Mouse (Mus musculus) neural tube, embryonic 13.5 days (tissue): ENCODE measurements around the gene Tmem82. TPM values are rescaled to one million over a fixed set of nuclear protein-coding genes. Genes with fewer than 3 reads are reported as not detected.
A peak's percentile ranks its signal among the peaks of the same experiment; 100 is the strongest.

Experiments
- ATAC-seq: fragments of 200-750 bp; cut with Nextera tagmentation; 2 replicates; pipeline ENCODE4 v1.8.0; 2017; ENCODE audit warnings: low read depth, mild to moderate bottlenecking, moderate TSS enrichment, moderate library complexity
- H3K27ac ChIP-seq: fragments of 300-500 bp; sonication (generic); replicated peaks from 2 replicates; pipeline ENCODE4 v1.5.1; 2015; ENCODE audit warnings: moderate library complexity, mild to moderate bottlenecking, inconsistent platforms
- H3K27me3 ChIP-seq: fragments of 300-500 bp; sonication (generic); 2 replicates; pipeline ENCODE4 v1.6.1; 2015; ENCODE audit warnings: mild to moderate bottlenecking, inconsistent platforms
- H3K36me3 ChIP-seq: fragments of 300-500 bp; sonication (generic); 2 replicates; pipeline ENCODE4 v1.6.1; 2015; ENCODE audit warnings: mild to moderate bottlenecking, inconsistent platforms
- H3K4me1 ChIP-seq: fragments of 300-500 bp; sonication (generic); replicated peaks from 2 replicates; pipeline ENCODE4 v1.6.1; 2015; ENCODE audit warnings: inconsistent platforms
- H3K4me2 ChIP-seq: fragments of 300-500 bp; sonication (generic); 2 replicates; pipeline ENCODE4 v1.6.1; 2015; ENCODE audit warnings: inconsistent platforms, mild to moderate bottlenecking, moderate library complexity
- H3K4me3 ChIP-seq: fragments of 300-500 bp; sonication (generic); 2 replicates; pipeline ENCODE4 v1.5.1; 2015; ENCODE audit warnings: mild to moderate bottlenecking, inconsistent platforms
- H3K9ac ChIP-seq: fragments of 300-500 bp; sonication (generic); 2 replicates; pipeline ENCODE4 v1.6.1; 2015; ENCODE audit warnings: moderate library complexity, mild to moderate bottlenecking, inconsistent platforms
- H3K9me3 ChIP-seq: fragments of 300-500 bp; sonication (generic); 2 replicates; pipeline ENCODE4 v1.6.1; 2016; ENCODE audit warnings: inconsistent platforms
- WGBS: fragments of 180-500 bp; shearing (Covaris S2); methylation state at CpG from one replicate; pipeline ENCODE4 v1.1.7; 2015; 5-methylcytosine and 5-hydroxymethylcytosine counted together
- polyA plus RNA-seq: library from polyadenylated mRNA; unstranded; fragments of >200 nt; fragmentation: Nextera tagmentation; extraction: Ambion mirVana; gene quantifications from 2 replicates; pipeline ENCODE4 v1.2.1, GENCODE M21; 2015

The Tmem82 gene
- polyA plus RNA-seq, 1 experiment from 2014 or later: 0.31 TPM

GRCm38 (mm10) chr4:141622091-141622490 is 3.7 kb upstream of the Tmem82 start:
- no peak for ATAC-seq
- WGBS: 86% methylated on average over 8 of the region's 8 CpGs
- no peak overlapping the region for H3K27ac ChIP-seq

GRCm38 (mm10) chr4:141621297-141621696 is 2.9 kb upstream of the Tmem82 start:
- 85% methylated on average over 8 of the region's 8 CpGs for WGBS
- H3K27ac ChIP-seq: no peak overlapping the region
- H3K4me2 ChIP-seq: no peak overlapping the region
- no peaks in the 10 kb centered on the region for H3K9me3 ChIP-seq
- H3K4me1 ChIP-seq: peaks cover 14% of the 10 kb centered on the region
- H3K36me3 ChIP-seq: peaks cover 13% of the 10 kb centered on the region
- no peak overlapping the region for H3K4me3 ChIP-seq
- no peaks in the 10 kb centered on the region for H3K27me3 ChIP-seq
- no peak for ATAC-seq
- no peak overlapping the region for H3K9ac ChIP-seq

More at GRCm38 (mm10) chr4:141622091-141622490, 3.7 kb upstream of the Tmem82 start:
- Histone ChIP-seq H3K9me3 (no peaks in the 10 kb centered on the region), H3K36me3 (peaks cover 21% of the 10 kb centered on the region), H3K27me3 (no peaks in the 10 kb centered on the region), H3K9ac (no peak overlapping the region), H3K4me2 (no peak overlapping the region), H3K4me1 (peaks cover 14% of the 10 kb centered on the region), H3K4me3 (no peak overlapping the region)

- WGBS: 91% methylated on average over 9 of the region's 9 CpGs
- H3K4me3 ChIP-seq: no peak overlapping the region
- H3K4me2 ChIP-seq: no peak overlapping the region
- H3K36me3 ChIP-seq: no peaks in the 10 kb centered on the region
- peaks cover 14% of the 10 kb centered on the region for H3K4me1 ChIP-seq
- no peak overlapping the region for H3K27ac ChIP-seq
- no peaks in the 10 kb centered on the region for H3K27me3 ChIP-seq
- no peak for ATAC-seq
- no peaks in the 10 kb centered on the region for H3K9me3 ChIP-seq
- H3K9ac ChIP-seq: no peak overlapping the region
Measured at GRCm38 (mm10) chr4:141619299-141619883, 958 bp upstream of the Tmem82 start.

DNA sequence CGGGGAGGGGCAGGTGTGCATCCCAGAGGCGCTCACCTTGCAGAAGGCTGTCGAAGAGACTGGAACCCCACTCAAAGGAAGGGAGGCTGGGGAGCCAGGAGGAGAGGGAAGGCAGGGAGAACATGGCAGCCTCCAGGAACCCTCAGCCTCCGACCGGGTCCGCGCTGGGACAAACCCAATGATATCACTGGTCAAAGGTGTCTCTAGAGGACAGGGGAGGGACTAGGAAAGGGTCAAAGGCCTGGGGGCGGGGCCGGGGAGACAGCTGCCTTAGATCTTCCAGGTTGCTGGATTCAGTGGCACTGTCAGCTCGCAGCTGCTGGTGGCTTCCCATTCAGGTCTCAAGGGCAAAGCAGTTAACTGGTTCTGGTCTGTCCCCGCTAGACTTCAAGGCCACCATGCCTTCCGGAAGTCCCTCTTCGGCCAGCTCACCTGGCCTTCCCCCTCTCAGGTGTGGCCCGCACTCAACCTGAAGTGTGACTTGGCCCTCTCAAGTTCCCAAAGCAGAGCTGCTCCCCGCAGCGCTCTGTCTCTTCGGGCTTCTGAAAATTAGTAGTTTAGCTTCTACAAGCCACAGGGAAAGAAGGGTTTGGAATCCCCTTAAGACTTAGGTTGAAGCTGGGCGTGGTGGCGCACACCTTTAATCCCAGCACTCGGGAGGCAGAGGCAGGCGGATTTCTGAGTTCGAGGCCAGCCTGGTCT is 419 bp downstream of the Tmem82 start:
- H3K4me2 ChIP-seq: peak overlapping the region; percentile 50
- no peak overlapping the region for H3K27ac ChIP-seq
- no peaks in the 10 kb centered on the region for H3K36me3 ChIP-seq
- no peaks in the 10 kb centered on the region for H3K9me3 ChIP-seq
- WGBS: 14% methylated on average over 22 of the region's 22 CpGs
- ATAC-seq: peak; percentile 46; the same call in 1 of the 2 replicates
- H3K27me3 ChIP-seq: no peaks in the 10 kb centered on the region
- peak overlapping the region; percentile 5 for H3K4me3 ChIP-seq
- H3K9ac ChIP-seq: peak overlapping the region; percentile 53
- H3K4me1 ChIP-seq: peaks cover 11% of the 10 kb centered on the region

DNA sequence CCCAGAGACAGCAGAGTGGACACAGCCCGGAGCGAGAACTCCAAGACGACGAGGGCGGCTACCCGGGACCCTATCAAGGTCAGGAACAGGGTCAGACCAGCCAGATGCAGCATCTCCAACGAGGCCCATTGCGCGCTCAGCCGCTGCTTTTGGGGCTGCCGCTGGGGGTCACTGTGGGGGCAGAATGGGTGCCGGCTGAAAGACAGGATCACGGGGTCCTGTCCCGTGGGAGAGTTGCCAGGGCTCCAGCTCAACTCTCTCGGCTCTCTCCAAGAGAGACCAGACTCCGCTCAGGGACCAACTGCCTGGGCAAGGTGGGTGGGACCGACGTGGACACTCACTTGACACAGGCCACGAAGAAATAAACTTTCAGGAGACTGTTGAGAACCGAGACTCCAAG is 1.1 kb downstream of the Tmem82 start:
- peak overlapping the region; percentile 53; the same call in 1 of the 2 replicates for H3K9ac ChIP-seq
- ATAC-seq: peak; percentile 50; the same call in 1 of the 2 replicates
- H3K36me3 ChIP-seq: no peaks in the 10 kb centered on the region
- H3K27me3 ChIP-seq: no peaks in the 10 kb centered on the region
- no peak overlapping the region for H3K27ac ChIP-seq
- peaks cover 11% of the 10 kb centered on the region for H3K4me1 ChIP-seq
- H3K4me3 ChIP-seq: peak overlapping the region; percentile 5
- no peaks in the 10 kb centered on the region for H3K9me3 ChIP-seq
- WGBS: 3% methylated on average over 20 of the region's 20 CpGs
- H3K4me2 ChIP-seq: peak overlapping the region; percentile 50

- 72% methylated on average over 6 of the region's 6 CpGs for WGBS
- no peak overlapping the region for H3K4me3 ChIP-seq
Measured at GRCm38 (mm10) chr4:141616811-141617210, 1.6 kb downstream of the Tmem82 start.

GRCm38 (mm10) chr4:141614946-141615345 is 3.5 kb downstream of the Tmem82 start:
- Histone ChIP-seq H3K27me3 (no peaks in the 10 kb centered on the region), H3K4me3 (no peak overlapping the region), H3K27ac (no peak overlapping the region), H3K4me1 (peaks cover 11% of the 10 kb centered on the region), H3K9ac (no peak overlapping the region), H3K9me3 (no peaks in the 10 kb centered on the region), H3K4me2 (no peak overlapping the region), H3K36me3 (no peaks in the 10 kb centered on the region)
- 80% methylated on average over 14 of the region's 14 CpGs for WGBS
- no peak for ATAC-seq

More at GRCm38 (mm10) chr4:141616811-141617210, 1.6 kb downstream of the Tmem82 start:
- peaks cover 11% of the 10 kb centered on the region for H3K4me1 ChIP-seq
- H3K27me3 ChIP-seq: no peaks in the 10 kb centered on the region
- no peak overlapping the region for H3K9ac ChIP-seq
- no peaks in the 10 kb centered on the region for H3K36me3 ChIP-seq
- H3K4me2 ChIP-seq: no peak overlapping the region
- H3K9me3 ChIP-seq: no peaks in the 10 kb centered on the region
- H3K27ac ChIP-seq: no peak overlapping the region
- ATAC-seq: no peak

GRCm38 (mm10) chr4:141609538-141609937 is 8.9 kb downstream of the Tmem82 start:
- Histone ChIP-seq H3K4me2 (no peak overlapping the region), H3K9ac (no peak overlapping the region), H3K4me1 (no peaks in the 10 kb centered on the region), H3K9me3 (no peaks in the 10 kb centered on the region), H3K27ac (no peak overlapping the region), H3K36me3 (no peaks in the 10 kb centered on the region), H3K27me3 (no peaks in the 10 kb centered on the region), H3K4me3 (no peak overlapping the region)
- WGBS: 81% methylated on average over 6 of the region's 6 CpGs
- no peak for ATAC-seq

DNA sequence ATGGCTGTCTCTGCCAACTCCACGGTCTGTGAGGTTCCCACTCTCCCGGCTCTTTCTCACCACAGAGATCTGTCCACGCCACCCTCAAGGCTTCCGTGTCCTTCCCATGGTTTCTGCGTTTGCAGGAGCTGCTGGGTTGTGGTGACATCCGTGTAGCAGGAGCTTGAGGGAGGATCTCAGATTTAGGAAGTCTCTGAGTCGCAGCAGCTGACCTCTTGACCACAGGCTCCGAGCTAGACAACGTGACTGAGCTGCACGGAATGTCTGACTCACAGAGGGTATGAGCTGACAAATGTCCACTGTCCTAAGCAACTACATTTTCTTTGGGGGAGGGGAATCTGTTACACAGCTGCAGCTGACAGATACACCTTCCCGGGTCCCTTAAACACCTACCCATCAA is 12.6 kb downstream of the Tmem82 start, which contains the start of gene Fblim1:
Gene Fblim1, minus strand, starts transcription at position 236 of the 400 bp plus-strand sequence.
- Histone ChIP-seq H3K27ac (no peak within 1 kb of the TSS), H3K4me3 (no peak within 1 kb of the TSS), H3K4me2 (no peak within 1 kb of the TSS), H3K4me1 (no peaks in the 10 kb centered on the region), H3K36me3 (no peaks in the 10 kb centered on the region), H3K27me3 (no peaks in the 10 kb centered on the region), H3K9me3 (no peaks in the 10 kb centered on the region), H3K9ac (no peak within 1 kb of the TSS)
- WGBS: 83% methylated on average over 11 of the region's 11 CpGs
- ATAC-seq: no peak

GRCm38 (mm10) chr4:141605421-141605820 is 13.0 kb downstream of the Tmem82 start:
- Histone ChIP-seq H3K27me3 (0 out of 2 replicates have a peak, but pooled peaks cover 3% of the 10 kb centered on the region), H3K9ac (no peak overlapping the region), H3K36me3 (no peaks in the 10 kb centered on the region), H3K4me2 (no peak overlapping the region), H3K4me1 (peaks cover 2% of the 10 kb centered on the region; the same call in 1 of the 2 replicates), H3K9me3 (no peaks in the 10 kb centered on the region), H3K27ac (no peak overlapping the region), H3K4me3 (no peak overlapping the region)
- WGBS: 88% methylated on average over 5 of the region's 5 CpGs
- ATAC-seq: no peak

GRCm38 (mm10) chr4:141604493-141604892 is 13.9 kb downstream of the Tmem82 start:
- Histone ChIP-seq H3K9me3 (no peaks in the 10 kb centered on the region), H3K27me3 (peaks cover 9% of the 10 kb centered on the region; the same call in 1 of the 2 replicates), H3K4me2 (no peak overlapping the region), H3K27ac (no peak overlapping the region), H3K4me3 (no peak overlapping the region), H3K36me3 (no peaks in the 10 kb centered on the region), H3K4me1 (peaks cover 11% of the 10 kb centered on the region), H3K9ac (no peak overlapping the region)
- WGBS: 75% methylated on average over 8 of the region's 8 CpGs
- no peak for ATAC-seq

DNA sequence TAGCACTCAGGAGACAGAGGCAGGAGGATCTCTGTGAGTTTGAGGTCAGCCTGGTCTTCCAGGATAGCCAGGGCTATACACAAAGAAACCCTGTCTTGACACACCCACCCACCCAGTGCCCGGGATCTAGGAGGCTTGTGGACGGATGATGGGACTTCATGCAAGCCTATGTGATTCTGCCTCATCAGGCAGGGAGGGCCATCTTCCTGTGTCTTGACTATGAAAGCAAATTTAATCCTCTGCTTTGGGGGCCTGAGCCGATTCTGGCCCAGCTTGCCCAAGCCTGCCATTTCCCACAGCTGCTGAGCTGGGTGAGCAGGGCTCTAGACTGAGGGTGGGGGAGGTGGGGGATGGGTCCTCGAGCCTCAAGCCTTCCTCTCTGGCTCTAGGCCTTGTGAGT is 14.5 kb downstream of the Tmem82 start:
- H3K4me1 ChIP-seq: peaks cover 17% of the 10 kb centered on the region
- peaks cover 14% of the 10 kb centered on the region for H3K27me3 ChIP-seq
- H3K36me3 ChIP-seq: no peaks in the 10 kb centered on the region
- 77% methylated on average over 4 of the region's 4 CpGs for WGBS
- H3K27ac ChIP-seq: no peak overlapping the region
- no peak overlapping the region for H3K4me2 ChIP-seq
- H3K4me3 ChIP-seq: no peak overlapping the region
- no peaks in the 10 kb centered on the region for H3K9me3 ChIP-seq
- ATAC-seq: no peak
- H3K9ac ChIP-seq: no peak overlapping the region
